Mouse (Mus musculus) stomach, postnatal 0 days (tissue): ENCODE measurements around the gene Ccdc92b. TPM values are rescaled to one million over a fixed set of nuclear protein-coding genes. Genes with fewer than 3 reads are reported as not detected.

ENCODE experiments used
- ATAC-seq: fragments of 200-750 bp; cut with Nextera tagmentation; 2 replicates; pipeline ENCODE4 v1.8.0; 2017; ENCODE audit not compliant: low FRiP score, low TSS enrichment
- DNase-seq: peaks from one replicate; pipeline ENCODE4 v3.0.0-alpha.2; 2016; ENCODE audit warnings: low spot score
- H3K27ac ChIP-seq: fragments of 300-500 bp; sonication (generic); replicated peaks from 2 replicates; pipeline ENCODE4 v1.5.1; 2014; ENCODE audit warnings: mild to moderate bottlenecking, control low read depth
- H3K27me3 ChIP-seq: fragments of 300-500 bp; sonication (generic); 2 replicates; pipeline ENCODE4 v1.6.1; 2014; ENCODE audit warnings: low read length; ENCODE audit not compliant: control insufficient read depth, insufficient read depth
- H3K36me3 ChIP-seq: fragments of 300-500 bp; sonication (generic); 2 replicates; pipeline ENCODE4 v1.6.1; 2014; ENCODE audit warnings: low read length, mixed read lengths; ENCODE audit not compliant: control insufficient read depth, insufficient read depth
- H3K4me1 ChIP-seq: fragments of 300-500 bp; sonication (generic); replicated peaks from 2 replicates; pipeline ENCODE4 v1.6.1; 2014; ENCODE audit warnings: antibody characterized with exemption; ENCODE audit not compliant: control insufficient read depth, insufficient read depth
- H3K4me2 ChIP-seq: fragments of 300-500 bp; sonication (generic); replicated peaks from 2 replicates; pipeline ENCODE4 v1.6.1; 2014; ENCODE audit warnings: low read depth, mild to moderate bottlenecking, control low read depth, moderate library complexity
- H3K4me3 ChIP-seq: fragments of 300-500 bp; sonication (generic); 2 replicates; pipeline ENCODE4 v1.5.1; 2014; ENCODE audit warnings: low read depth, low read length, control low read depth
- H3K9ac ChIP-seq: fragments of 300-500 bp; sonication (generic); 2 replicates; pipeline ENCODE4 v1.6.1; 2014; ENCODE audit warnings: mild to moderate bottlenecking, low read length, control low read depth, mixed read lengths
- H3K9me3 ChIP-seq: fragments of 300-500 bp; sonication (generic); 2 replicates; pipeline ENCODE4 v1.6.1; 2016; ENCODE audit warnings: low read length; ENCODE audit not compliant: control insufficient read depth
- CTCF ChIP-seq: IDR thresholded peaks from 2 replicates; pipeline ENCODE4 v1.5.1; 2016; ENCODE audit warnings: antibody characterized with exemption, low read depth, mild to moderate bottlenecking, moderate library complexity
- EP300 ChIP-seq: optimal IDR thresholded peaks from 2 replicates; pipeline ENCODE3; 2016; ENCODE audit warnings: antibody characterized with exemption
- WGBS: fragments of 180-500 bp; shearing (Covaris S2); extraction: QIAGEN DNeasy Blood & Tissue Kit; methylation state at CpG from one replicate; pipeline ENCODE4 v1.1.7; 2014; 5-methylcytosine and 5-hydroxymethylcytosine counted together
- polyA plus RNA-seq: library from polyadenylated mRNA; unstranded; fragments of >200 nt; fragmentation: Nextera tagmentation; extraction: Ambion mirVana; gene quantifications from 2 replicates; pipeline ENCODE4 v1.2.1, GENCODE M21; 2015

Gene Ccdc92b
- polyA plus RNA-seq, 1 experiment from 2014 or later: 0.55 TPM

- H3K27me3 ChIP-seq: no peaks in the 10 kb centered on the region
- peak overlapping the region; percentile 97 for H3K27ac ChIP-seq
- peak overlapping the region; percentile 14; the same call in 1 of the 2 replicates for H3K9ac ChIP-seq
- no peaks in the 10 kb centered on the region for H3K9me3 ChIP-seq
- H3K4me1 ChIP-seq: peaks cover 6% of the 10 kb centered on the region
- no peak for DNase-seq
- H3K36me3 ChIP-seq: no peaks in the 10 kb centered on the region
- H3K4me2 ChIP-seq: peak overlapping the region; percentile 86; the same call in 1 of the 2 replicates
- ATAC-seq: no peak
- 40% methylated on average over 1 of the region's 1 CpGs for WGBS
- H3K4me3 ChIP-seq: no peak overlapping the region
- TF ChIP-seq EP300: no peak
- no peak for TF ChIP-seq CTCF
Measured at GRCm38 (mm10) chr11:74639628-74640027, 20.2 kb downstream of the Ccdc92b start.

- 89% methylated on average over 1 of the region's 1 CpGs for WGBS
- DNase-seq: no peak
- no peak overlapping the region for H3K4me2 ChIP-seq
Measured at GRCm38 (mm10) chr11:74647966-74648365, 28.6 kb downstream of the Ccdc92b start.

GRCm38 (mm10) chr11:74648676-74649075 lies 29.3 kb downstream of the Ccdc92b start:
- H3K9ac ChIP-seq: peak overlapping the region; percentile 45
- WGBS: 0% methylated on average over 1 of the region's 1 CpGs

More at GRCm38 (mm10) chr11:74647966-74648365, 28.6 kb downstream of the Ccdc92b start:
- Histone ChIP-seq H3K27ac (peak overlapping the region; percentile 53), H3K27me3 (no peaks in the 10 kb centered on the region), H3K36me3 (no peaks in the 10 kb centered on the region), H3K4me1 (peaks cover 4% of the 10 kb centered on the region; the same call in 1 of the 2 replicates), H3K9ac (no peak overlapping the region), H3K4me3 (no peak overlapping the region), H3K9me3 (no peaks in the 10 kb centered on the region)
- ATAC-seq: no peak
- TF ChIP-seq EP300: no peak
- no peak for TF ChIP-seq CTCF

GRCm38 (mm10) chr11:74649095-74649646 lies 29.8 kb downstream of the Ccdc92b start, which contains the start of gene Cluh:
TSS of gene Cluh (plus strand) at chr11:74649495.
- no peaks in the 10 kb centered on the region for H3K36me3 ChIP-seq
- ATAC-seq (peak; percentile 93), DNase-seq (peak; percentile 97)
- no peaks in the 10 kb centered on the region for H3K9me3 ChIP-seq
- H3K27ac ChIP-seq: peak within 1 kb of the TSS; percentile 93
- H3K9ac ChIP-seq: peak within 1 kb of the TSS; percentile 90
- TF ChIP-seq CTCF: peak; percentile 9; the same call in 1 of the 2 replicates
- no peak for TF ChIP-seq EP300
- H3K4me1 ChIP-seq: peaks cover 4% of the 10 kb centered on the region; the same call in 1 of the 2 replicates
- peak within 1 kb of the TSS; percentile 96 for H3K4me3 ChIP-seq
- WGBS: under 1% methylated on average over 53 of the region's 58 CpGs
- peak within 1 kb of the TSS; percentile 94 for H3K4me2 ChIP-seq
- H3K27me3 ChIP-seq: no peaks in the 10 kb centered on the region

More at GRCm38 (mm10) chr11:74648676-74649075, 29.3 kb downstream of the Ccdc92b start:
- peak overlapping the region; percentile 93 for H3K27ac ChIP-seq
- H3K4me3 ChIP-seq: peak overlapping the region; percentile 96
- H3K4me2 ChIP-seq: peak overlapping the region; percentile 94
- H3K9me3 ChIP-seq: no peaks in the 10 kb centered on the region
- no peak for DNase-seq
- ATAC-seq: peak; percentile 10; the same call in 1 of the 2 replicates
- no peaks in the 10 kb centered on the region for H3K36me3 ChIP-seq
- TF ChIP-seq CTCF: no peak
- no peak for TF ChIP-seq EP300
- H3K27me3 ChIP-seq: no peaks in the 10 kb centered on the region
- peaks cover 4% of the 10 kb centered on the region; the same call in 1 of the 2 replicates for H3K4me1 ChIP-seq

GRCm38 (mm10) chr11:74649647-74650551 lies 30.5 kb downstream of the Ccdc92b start:
- Histone ChIP-seq H3K27me3 (no peaks in the 10 kb centered on the region), H3K36me3 (no peaks in the 10 kb centered on the region), H3K27ac (peak overlapping the region; percentile 93), H3K4me1 (peaks cover 4% of the 10 kb centered on the region; the same call in 1 of the 2 replicates), H3K4me2 (peak overlapping the region; percentile 94), H3K4me3 (peak overlapping the region; percentile 96), H3K9me3 (no peaks in the 10 kb centered on the region), H3K9ac (peak overlapping the region; percentile 90)
- ATAC-seq (peak; percentile 64), DNase-seq (peak; percentile 73)
- WGBS: 1% methylated on average over 48 of the region's 53 CpGs
- no peak for TF ChIP-seq EP300
- peak; percentile 24; the same call in 1 of the 2 replicates for TF ChIP-seq CTCF
